In the genomic region with DNA sequence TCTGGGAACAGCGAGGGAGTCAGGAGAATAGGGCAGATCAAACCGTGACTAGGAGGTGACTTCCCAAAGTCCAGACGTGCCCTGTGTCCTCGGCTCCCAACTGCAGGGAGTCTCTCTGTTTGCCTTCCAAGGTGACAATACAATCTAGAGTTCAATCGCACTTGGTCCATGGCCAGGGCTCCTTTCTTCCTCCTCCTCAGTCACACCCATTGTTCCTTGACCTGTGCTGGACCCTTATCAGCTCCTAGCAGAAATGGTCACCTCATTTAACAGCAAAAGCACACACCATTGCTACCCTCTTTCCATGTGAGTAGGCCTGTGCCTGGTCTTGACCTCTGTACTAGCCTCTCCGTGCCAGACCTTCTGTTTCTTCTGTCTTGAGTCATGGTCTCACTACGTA, we compare ENCODE assay signal across 20 mouse cellular contexts.
"Had no signal": no experiment of that assay in that cellular context is flagged by ENCODE, and none has a peak within 500 bp of the region (broad histone marks: within the 10 kb centered on the region; RNA-seq: fewer than 3 reads in every experiment).

No protein-coding gene starts in this region.

- DNase-seq: forebrain, postnatal 0 days; gastrocnemius, postnatal 36 days; kidney, adult 18-20 months; kidney, adult 8-10 months; liver; liver, embryonic 13.5 days had no signal

- H3K4me2 ChIP-seq: heart, embryonic 13.5 days; heart, embryonic 15.5 days; hindbrain, embryonic 12.5 days; hindbrain, embryonic 14.5 days; intestine, embryonic 15.5 days; limb, embryonic 12.5 days; liver, embryonic 11.5 days; liver, embryonic 13.5 days; liver, embryonic 15.5 days had no signal

- H3K36me3 ChIP-seq: heart, embryonic 13.5 days; heart, embryonic 15.5 days; hindbrain, embryonic 10.5 days; hindbrain, embryonic 12.5 days; intestine, embryonic 15.5 days; limb, embryonic 10.5 days; limb, embryonic 12.5 days; liver, embryonic 13.5 days; liver, embryonic 15.5 days had no signal

- H3K9ac ChIP-seq: forebrain, postnatal 0 days; heart, embryonic 13.5 days; heart, embryonic 15.5 days; hindbrain, embryonic 12.5 days; hindbrain, embryonic 14.5 days; intestine, embryonic 15.5 days; limb, embryonic 12.5 days; liver, embryonic 13.5 days; liver, embryonic 15.5 days had no signal

- ATAC-seq: forebrain, postnatal 0 days; hindbrain, embryonic 16.5 days; inflammation-experienced regulatory T-cells, adult 6 months; intestine, embryonic 15.5 days; intestine, postnatal 0 days had no signal

- H3K27ac ChIP-seq: heart, adult 2 months; heart, embryonic 13.5 days; heart, embryonic 15.5 days; hindbrain, embryonic 10.5 days; hindbrain, embryonic 12.5 days; hindbrain, embryonic 14.5 days; intestine, embryonic 15.5 days; limb, embryonic 10.5 days; limb, embryonic 12.5 days; liver, embryonic 13.5 days; liver, embryonic 15.5 days had no signal

- H3K4me1 ChIP-seq: limb, embryonic 10.5 days; limb, embryonic 12.5 days; liver, embryonic 13.5 days; liver, embryonic 15.5 days had no signal

- H3K9me3 ChIP-seq: heart, embryonic 13.5 days; heart, embryonic 15.5 days; hindbrain, embryonic 10.5 days; hindbrain, embryonic 12.5 days; intestine, embryonic 15.5 days; limb, embryonic 10.5 days; limb, embryonic 12.5 days; liver, embryonic 13.5 days; liver, embryonic 15.5 days had no signal

- H3K4me3 ChIP-seq: heart, adult 2 months; heart, embryonic 13.5 days; heart, embryonic 15.5 days; hindbrain, embryonic 10.5 days; hindbrain, embryonic 12.5 days; intestine, embryonic 15.5 days; limb, embryonic 10.5 days; limb, embryonic 12.5 days; liver, embryonic 13.5 days; liver, embryonic 15.5 days had no signal

- H3K27me3 ChIP-seq: heart, embryonic 13.5 days; heart, embryonic 15.5 days; hindbrain, embryonic 12.5 days; intestine, embryonic 15.5 days; limb, embryonic 12.5 days; liver, embryonic 13.5 days; liver, embryonic 15.5 days had no signal
